In the genomic region with DNA sequence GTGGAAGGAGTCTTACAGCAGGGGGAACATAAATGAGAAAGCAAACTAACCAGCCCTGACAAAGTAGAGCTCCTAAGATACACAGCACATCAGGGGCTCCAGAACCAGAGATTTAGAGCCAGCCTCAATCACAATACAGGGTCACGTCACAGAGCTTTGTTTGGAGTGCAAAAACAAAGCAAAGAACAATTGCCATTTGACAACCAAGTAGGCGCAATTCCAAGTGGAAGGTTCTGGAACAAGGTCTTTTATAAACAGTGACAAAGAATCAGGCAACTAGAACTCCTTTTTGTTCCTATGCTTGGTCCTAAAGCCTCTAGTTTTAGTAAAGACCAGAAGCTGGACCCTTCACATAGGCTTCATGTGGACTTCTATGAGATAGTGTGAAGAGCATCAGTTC, we compare ENCODE assay signal across 19 mouse cellular contexts.
"Had no signal": no experiment of that assay in that cellular context is flagged by ENCODE, and none has a peak within 500 bp of the region (broad histone marks: within the 10 kb centered on the region; RNA-seq: fewer than 3 reads in every experiment).

No protein-coding gene starts in this region.

- H3K27ac ChIP-seq: intestine, embryonic 15.5 days; kidney, embryonic 15.5 days; limb, embryonic 12.5 days; limb, embryonic 15.5 days; liver, embryonic 14.5 days; macrophage had no signal

- H3K4me3 ChIP-seq: intestine, embryonic 15.5 days; kidney, embryonic 15.5 days; limb, embryonic 12.5 days; limb, embryonic 15.5 days had no signal

- H3K4me1 ChIP-seq: intestine, embryonic 15.5 days; kidney, embryonic 15.5 days; limb, embryonic 12.5 days; limb, embryonic 15.5 days had no signal

- DNase-seq: kidney, adult 11 months; kidney, adult 8-10 months; kidney, postnatal 10 days; kidney, postnatal 36 days; layer of hippocampus, postnatal 36 days; left cerebral cortex, postnatal 4 days; liver, postnatal 0 days; midbrain, embryonic 14.5 days; right cerebral cortex, adult 18-20 months; right cerebral cortex, postnatal 14 days; right cerebral cortex, postnatal 4 days; thymus, adult 18-20 months; thymus, postnatal 36 days had no signal
